Mouse (Mus musculus): ENCODE data around the gene Ints7. TPM values are rescaled to one million over a fixed set of nuclear protein-coding genes. Genes with fewer than 3 reads are reported as not detected.

Gene Ints7
- total and polyA plus RNA-seq, 2 experiments: 9.5 to 10.9 TPM

- peaks cover 5% of the 10 kb centered on the region; the same call in 1 of the 2 replicates for H3K4me1 ChIP-seq (ENCODE audit: control insufficient read depth, insufficient read depth, low read length)
- no peaks in the 10 kb centered on the region for H3K27me3 ChIP-seq (ENCODE audit: control insufficient read depth, insufficient read depth, low read length)
- no peak overlapping the region for H3K9ac ChIP-seq (ENCODE audit: low read depth, low read length)
- no peak overlapping the region for H3K4me3 ChIP-seq (ENCODE audit: insufficient read depth, low read depth, low read length)
- WGBS: 74% methylated on average over 9 of the region's 9 CpGs
- 0 out of 2 replicates have a peak overlapping the region, but pooled peaks have one; percentile 27 for H3K27ac ChIP-seq (replicated peaks; ENCODE audit: insufficient read depth, low read depth, low read length)
- TF ChIP-seq POLR2A (IDR thresholded peaks at IDR 0.05; ENCODE audit: extremely low read depth, insufficient read depth, low read length): no peak
- no peak for TF ChIP-seq CTCF (IDR thresholded peaks at IDR 0.05; ENCODE audit: low read depth, low read length)
- no peak for DNase-seq (ENCODE audit: extremely low read depth, low read depth, low spot score)
- no peaks in the 10 kb centered on the region for H3K79me2 ChIP-seq (ENCODE audit: control insufficient read depth, insufficient read depth, low read length)
- no peaks in the 10 kb centered on the region for H3K36me3 ChIP-seq (ENCODE audit: control insufficient read depth, insufficient read depth, low read length)
Measured at GRCm38 (mm10) chr1:191662178-191662898, 86.9 kb downstream of the Ints7 start.

GRCm38 (mm10) chr1:191662899-191663500 is 87.6 kb downstream of the Ints7 start:
- 15% methylated on average over 8 of the region's 8 CpGs for WGBS
- no peaks in the 10 kb centered on the region for H3K27me3 ChIP-seq (ENCODE audit: control insufficient read depth, insufficient read depth, low read length)
- no peaks in the 10 kb centered on the region for H3K36me3 ChIP-seq (ENCODE audit: control insufficient read depth, insufficient read depth, low read length)
- H3K4me3 ChIP-seq (ENCODE audit: insufficient read depth, low read depth, low read length): no peak overlapping the region
- H3K27ac ChIP-seq (replicated peaks; ENCODE audit: insufficient read depth, low read depth, low read length): peak overlapping the region; percentile 52
- no peak for TF ChIP-seq POLR2A (IDR thresholded peaks at IDR 0.05; ENCODE audit: extremely low read depth, insufficient read depth, low read length)
- TF ChIP-seq CTCF (IDR thresholded peaks at IDR 0.05; ENCODE audit: low read depth, low read length): no peak
- peak; percentile 79 for DNase-seq (ENCODE audit: extremely low read depth, low read depth, low spot score)
- H3K4me1 ChIP-seq (ENCODE audit: control insufficient read depth, insufficient read depth, low read length): peaks cover 5% of the 10 kb centered on the region; the same call in 1 of the 2 replicates
- H3K9ac ChIP-seq (ENCODE audit: low read depth, low read length): no peak overlapping the region
- H3K79me2 ChIP-seq (ENCODE audit: control insufficient read depth, insufficient read depth, low read length): no peaks in the 10 kb centered on the region

- TF ChIP-seq POLR2A (IDR thresholded peaks at IDR 0.05; ENCODE audit: extremely low read depth, insufficient read depth, low read length) (no peak), CTCF (IDR thresholded peaks at IDR 0.05; ENCODE audit: low read depth, low read length) (no peak)
- H3K9ac ChIP-seq (ENCODE audit: low read depth, low read length): no peak overlapping the region
- 20% methylated on average over 6 of the region's 6 CpGs for WGBS
- no peak overlapping the region for H3K4me3 ChIP-seq (ENCODE audit: insufficient read depth, low read depth, low read length)
- H3K36me3 ChIP-seq (ENCODE audit: control insufficient read depth, insufficient read depth, low read length): no peaks in the 10 kb centered on the region
- DNase-seq (ENCODE audit: extremely low read depth, low read depth, low spot score): peak; percentile 87
- peaks cover 5% of the 10 kb centered on the region; the same call in 1 of the 2 replicates for H3K4me1 ChIP-seq (ENCODE audit: control insufficient read depth, insufficient read depth, low read length)
- H3K79me2 ChIP-seq (ENCODE audit: control insufficient read depth, insufficient read depth, low read length): no peaks in the 10 kb centered on the region
- H3K27ac ChIP-seq (replicated peaks; ENCODE audit: insufficient read depth, low read depth, low read length): peak overlapping the region; percentile 52
- no peaks in the 10 kb centered on the region for H3K27me3 ChIP-seq (ENCODE audit: control insufficient read depth, insufficient read depth, low read length)
Measured at GRCm38 (mm10) chr1:191663603-191664002, 88.2 kb downstream of the Ints7 start.

GRCm38 (mm10) chr1:191666351-191666750 is 90.9 kb downstream of the Ints7 start:
- H3K4me3 ChIP-seq (ENCODE audit: insufficient read depth, low read depth, low read length): no peak overlapping the region
- no peaks in the 10 kb centered on the region for H3K27me3 ChIP-seq (ENCODE audit: control insufficient read depth, insufficient read depth, low read length)
- H3K9ac ChIP-seq (ENCODE audit: low read depth, low read length): no peak overlapping the region
- H3K4me1 ChIP-seq (ENCODE audit: control insufficient read depth, insufficient read depth, low read length): peaks cover 5% of the 10 kb centered on the region; the same call in 1 of the 2 replicates
- 90% methylated on average over 11 of the region's 11 CpGs for WGBS
- no peak overlapping the region for H3K27ac ChIP-seq (replicated peaks; ENCODE audit: insufficient read depth, low read depth, low read length)
- H3K36me3 ChIP-seq (ENCODE audit: control insufficient read depth, insufficient read depth, low read length): no peaks in the 10 kb centered on the region
- no peak for DNase-seq (ENCODE audit: extremely low read depth, low read depth, low spot score)
- H3K79me2 ChIP-seq (ENCODE audit: control insufficient read depth, insufficient read depth, low read length): no peaks in the 10 kb centered on the region
- TF ChIP-seq CTCF (IDR thresholded peaks at IDR 0.05; ENCODE audit: low read depth, low read length): no peak
- no peak for TF ChIP-seq POLR2A (IDR thresholded peaks at IDR 0.05; ENCODE audit: extremely low read depth, insufficient read depth, low read length)

GRCm38 (mm10) chr1:191668030-191668429 is 92.6 kb downstream of the Ints7 start:
- no peaks in the 10 kb centered on the region for H3K79me2 ChIP-seq (ENCODE audit: control insufficient read depth, insufficient read depth, low read length)
- H3K36me3 ChIP-seq (ENCODE audit: control insufficient read depth, insufficient read depth, low read length): no peaks in the 10 kb centered on the region
- TF ChIP-seq CTCF (IDR thresholded peaks at IDR 0.05; ENCODE audit: low read depth, low read length) (no peak), POLR2A (IDR thresholded peaks at IDR 0.05; ENCODE audit: extremely low read depth, insufficient read depth, low read length) (no peak)
- 89% methylated on average over 9 of the region's 9 CpGs for WGBS
- DNase-seq (ENCODE audit: extremely low read depth, low read depth, low spot score): no peak
- no peak overlapping the region for H3K9ac ChIP-seq (ENCODE audit: low read depth, low read length)
- H3K4me3 ChIP-seq (ENCODE audit: insufficient read depth, low read depth, low read length): no peak overlapping the region
- H3K27ac ChIP-seq (replicated peaks; ENCODE audit: insufficient read depth, low read depth, low read length): no peak overlapping the region
- H3K27me3 ChIP-seq (ENCODE audit: control insufficient read depth, insufficient read depth, low read length): no peaks in the 10 kb centered on the region
- peaks cover 2% of the 10 kb centered on the region; the same call in 1 of the 2 replicates for H3K4me1 ChIP-seq (ENCODE audit: control insufficient read depth, insufficient read depth, low read length)

Other genes with a start within 250 kb of the Ints7 start
- 1.0 and 1.9 TPM in 2 replicates for gene Tmem206, start 249.7 kb upstream of the Ints7 start, total RNA-seq (2014; rRNA removed)
- 1.4 and 1.5 TPM in 2 replicates for gene Tmem206, start 249.7 kb upstream of the Ints7 start, polyA plus RNA-seq (2012; rRNA removed)
- 149 and 170 TPM in 2 replicates for gene Ppp2r5a, start 172.4 kb upstream of the Ints7 start, total RNA-seq (2014; rRNA removed)
- gene Ppp2r5a, start 172.4 kb upstream of the Ints7 start, polyA plus RNA-seq (2012; rRNA removed): 75.3 and 80.3 TPM in 2 replicates
- gene Dtl, start 92 bp upstream of the Ints7 start, total RNA-seq (2014; rRNA removed): 0.28 and 0.74 TPM in 2 replicates
- gene Dtl, start 92 bp upstream of the Ints7 start, polyA plus RNA-seq (2012; rRNA removed): 0.07 TPM in 2 replicates
- gene Lpgat1, start 142.2 kb downstream of the Ints7 start, total RNA-seq (2014; rRNA removed): 71.2 and 82.1 TPM in 2 replicates
- gene Lpgat1, start 142.2 kb downstream of the Ints7 start, polyA plus RNA-seq (2012; rRNA removed): 19.8 and 27.9 TPM in 2 replicates
- 0.46 and 2.8 TPM in 2 replicates for gene Nek2, start 245.8 kb downstream of the Ints7 start, total RNA-seq (2014; rRNA removed)
- gene Nek2, start 245.8 kb downstream of the Ints7 start, polyA plus RNA-seq (2012; rRNA removed): 0.28 and 0.45 TPM in 2 replicates

Data from liver, adult 2 months (tissue).